Mouse (Mus musculus) liver, embryonic 14.5 days (tissue): ENCODE measurements around the gene Zdhhc7. TPM values are rescaled to one million over a fixed set of nuclear protein-coding genes. Genes with fewer than 3 reads are reported as not detected.

Source experiments
- ATAC-seq: fragments of 200-750 bp; cut with Nextera tagmentation; 2 replicates; pipeline ENCODE4 v1.8.0; 2017; ENCODE audit warnings: moderate number of reproducible peaks, mild to moderate bottlenecking, moderate library complexity; ENCODE audit not compliant: insufficient read depth
- DNase-seq, 3 experiments: peaks; one replicate each; pipeline ENCODE4 v3.0.0-alpha.2; 2012 to 2013; ENCODE audit warnings: low read depth in 3 of 3, low spot score in 3 of 3
- H3K27ac ChIP-seq: fragments of 300-500 bp; sonication (generic); 2 replicates; pipeline ENCODE4 v1.5.1; 2014; ENCODE audit warnings: moderate library complexity, mild to moderate bottlenecking, control low read depth, inconsistent platforms
- H3K27me3 ChIP-seq: fragments of 300-500 bp; sonication (generic); 2 replicates; pipeline ENCODE4 v1.6.1; 2014; ENCODE audit warnings: mild to moderate bottlenecking, low read length, moderate library complexity; ENCODE audit not compliant: control insufficient read depth, insufficient read depth
- H3K36me3 ChIP-seq: fragments of 300-500 bp; sonication (generic); replicated peaks from 2 replicates; pipeline ENCODE4 v1.6.1; 2014; ENCODE audit warnings: low read depth; ENCODE audit not compliant: control insufficient read depth, insufficient read depth
- H3K4me1 ChIP-seq, 2 experiments: fragments of 200-500 bp in 1 of 2; fragments of 300-500 bp in 1 of 2; sonication (generic) in 1 of 2; replicated peaks; 2 replicates each; pipeline ENCODE4 v1.6.1; 2012 to 2014; ENCODE audit warnings: antibody characterized with exemption in 1 of 2, inconsistent platforms in 1 of 2, low read length in 1 of 2; ENCODE audit not compliant: control insufficient read depth in 2 of 2, insufficient read depth in 2 of 2
- H3K4me2 ChIP-seq: fragments of 300-500 bp; sonication (generic); 2 replicates; pipeline ENCODE4 v1.6.1; 2014; ENCODE audit warnings: low read depth, mild to moderate bottlenecking, control low read depth, moderate library complexity
- H3K4me3 ChIP-seq, 2 experiments: fragments of 200-500 bp in 1 of 2; fragments of 300-500 bp in 1 of 2; sonication (generic) in 1 of 2; 2 replicates each; pipeline ENCODE4 v1.5.1; 2012 to 2014; ENCODE audit warnings: low read depth in 2 of 2, low read length in 2 of 2, mild to moderate bottlenecking in 2 of 2, control low read depth in 1 of 2, inconsistent platforms in 1 of 2, moderate library complexity in 1 of 2; ENCODE audit not compliant: insufficient read depth in 1 of 2
- H3K9ac ChIP-seq: fragments of 300-500 bp; sonication (generic); replicated peaks from 2 replicates; pipeline ENCODE4 v1.6.1; 2014; ENCODE audit warnings: mild to moderate bottlenecking, control low read depth, moderate library complexity
- H3K9me3 ChIP-seq: fragments of 300-500 bp; sonication (generic); 2 replicates; pipeline ENCODE4 v1.6.1; 2016; ENCODE audit warnings: low read length, mixed read lengths; ENCODE audit not compliant: control insufficient read depth
- CTCF ChIP-seq: IDR thresholded peaks from 2 replicates; pipeline ENCODE4 v1.5.1; 2016; ENCODE audit warnings: antibody characterized with exemption, low read depth, control low read depth
- EP300 ChIP-seq: IDR thresholded peaks from 2 replicates; pipeline ENCODE4 v1.6.1; 2016; ENCODE audit warnings: antibody characterized with exemption, low read depth
- WGBS: fragments of 180-500 bp; shearing (Covaris S2); extraction: QIAGEN DNeasy Blood & Tissue Kit; methylation state at CpG from one replicate; pipeline ENCODE4 v1.1.7; 2014; ENCODE audit not compliant: insufficient replicate concordance; 5-methylcytosine and 5-hydroxymethylcytosine counted together
- polyA plus RNA-seq, 2 experiments: library from polyadenylated mRNA; depleted of rRNA in 1 of 2; stranded (reverse) in 1 of 2; unstranded in 1 of 2; fragments of >200 nt; fragmentation: Nextera tagmentation in 1 of 2; extraction: Ambion mirVana in 1 of 2; gene quantifications; 2 replicates each; pipeline versions ENCODE4 v1.2.1 to v1.2.3; 2012 to 2014

Gene Zdhhc7
- polyA plus RNA-seq, 2 experiments = 9.2 to 12.2 TPM

DNA sequence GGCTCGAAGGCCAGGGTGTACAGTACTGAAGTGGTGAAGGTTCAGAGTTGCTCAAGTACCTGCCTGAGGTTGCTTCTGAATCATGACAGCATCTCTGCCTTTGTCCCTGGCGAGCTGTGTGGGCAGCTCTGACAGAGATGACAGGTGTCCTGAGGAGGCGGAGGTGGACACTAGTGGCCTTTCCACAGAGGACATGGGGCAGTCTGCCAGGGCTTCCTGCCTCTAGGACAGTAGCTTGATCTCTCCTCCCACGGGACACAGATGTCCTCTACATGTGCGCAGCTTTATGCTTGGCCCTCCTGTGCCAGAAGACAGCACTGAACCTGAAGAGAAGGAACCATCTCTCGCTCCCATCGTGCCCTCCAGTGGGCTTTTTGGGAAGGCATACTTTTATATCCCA is 31.9 kb upstream of the Zdhhc7 start:
- TF ChIP-seq EP300 = no peak
- Histone ChIP-seq H3K4me3 (no peak overlapping the region), H3K9ac (no peak overlapping the region), H3K4me1 (no peaks in the 10 kb centered on the region), H3K27ac (no peak overlapping the region), H3K27me3 (no peaks in the 10 kb centered on the region), H3K36me3 (no peaks in the 10 kb centered on the region), H3K9me3 (no peaks in the 10 kb centered on the region), H3K4me2 (no peak overlapping the region)
- DNase-seq = no peak
- WGBS = 60% methylated on average over 7 of the region's 7 CpGs
- no peak for ATAC-seq

DNA sequence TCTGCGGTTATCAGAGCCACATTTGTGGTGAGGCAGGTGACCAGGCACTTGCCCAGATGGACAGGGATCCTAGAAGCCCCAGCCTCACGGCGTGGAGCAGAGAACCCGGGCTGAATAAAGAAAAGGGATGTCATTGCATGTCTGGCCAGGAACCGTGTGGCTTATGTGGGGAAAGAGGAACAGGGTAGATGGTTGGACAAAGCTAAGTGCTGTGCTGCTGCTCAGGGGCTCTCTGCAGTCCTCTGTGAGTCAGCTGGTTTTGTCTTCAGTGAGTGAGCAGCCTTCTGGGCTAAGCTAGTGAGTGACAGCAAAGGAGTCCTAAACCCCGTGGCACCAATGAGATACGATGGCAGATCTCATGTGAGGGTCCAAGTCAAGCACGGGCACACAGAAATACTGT is 29.9 kb upstream of the Zdhhc7 start:
- no peak for DNase-seq
- H3K4me3 ChIP-seq = no peak overlapping the region
- no peak overlapping the region for H3K27ac ChIP-seq
- 23% methylated on average over 8 of the region's 8 CpGs for WGBS
- no peak overlapping the region for H3K9ac ChIP-seq
- H3K36me3 ChIP-seq = no peaks in the 10 kb centered on the region
- no peaks in the 10 kb centered on the region for H3K9me3 ChIP-seq
- TF ChIP-seq EP300 (no peak), CTCF (no peak)
- no peaks in the 10 kb centered on the region for H3K4me1 ChIP-seq
- no peak overlapping the region for H3K4me2 ChIP-seq
- H3K27me3 ChIP-seq = no peaks in the 10 kb centered on the region; the same call in 1 of the 2 replicates
- no peak for ATAC-seq

DNA sequence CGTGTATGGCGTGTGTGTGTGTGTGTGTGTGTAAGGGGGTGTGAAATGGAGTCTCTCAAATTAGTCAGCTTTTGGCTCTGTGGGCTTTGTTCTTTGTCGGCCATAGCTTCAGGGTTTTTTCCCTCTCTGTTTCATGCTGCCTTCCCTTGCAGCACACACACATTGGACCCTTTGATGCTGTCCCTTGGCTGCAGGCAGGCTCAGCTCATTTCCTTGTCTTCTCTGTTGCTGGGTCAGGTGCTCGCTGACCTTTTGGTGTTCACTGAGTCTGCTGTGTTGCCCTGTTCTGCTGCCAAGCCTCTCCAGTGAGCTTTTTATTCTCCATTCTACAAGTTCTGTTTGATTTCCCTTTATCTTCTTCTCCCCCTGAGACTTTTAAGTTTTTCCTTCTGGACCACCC is 28.3 kb upstream of the Zdhhc7 start:
- WGBS = 67% methylated on average over 4 of the region's 4 CpGs
- TF ChIP-seq EP300 (no peak), CTCF (no peak)
- no peaks in the 10 kb centered on the region for H3K4me1 ChIP-seq
- no peaks in the 10 kb centered on the region for H3K36me3 ChIP-seq
- ATAC-seq (no peak), DNase-seq (no peak)
- H3K27me3 ChIP-seq = no peaks in the 10 kb centered on the region; the same call in 1 of the 2 replicates
- no peak overlapping the region for H3K4me3 ChIP-seq
- no peak overlapping the region for H3K27ac ChIP-seq
- no peaks in the 10 kb centered on the region for H3K9me3 ChIP-seq
- no peak overlapping the region for H3K4me2 ChIP-seq
- H3K9ac ChIP-seq = no peak overlapping the region

DNA sequence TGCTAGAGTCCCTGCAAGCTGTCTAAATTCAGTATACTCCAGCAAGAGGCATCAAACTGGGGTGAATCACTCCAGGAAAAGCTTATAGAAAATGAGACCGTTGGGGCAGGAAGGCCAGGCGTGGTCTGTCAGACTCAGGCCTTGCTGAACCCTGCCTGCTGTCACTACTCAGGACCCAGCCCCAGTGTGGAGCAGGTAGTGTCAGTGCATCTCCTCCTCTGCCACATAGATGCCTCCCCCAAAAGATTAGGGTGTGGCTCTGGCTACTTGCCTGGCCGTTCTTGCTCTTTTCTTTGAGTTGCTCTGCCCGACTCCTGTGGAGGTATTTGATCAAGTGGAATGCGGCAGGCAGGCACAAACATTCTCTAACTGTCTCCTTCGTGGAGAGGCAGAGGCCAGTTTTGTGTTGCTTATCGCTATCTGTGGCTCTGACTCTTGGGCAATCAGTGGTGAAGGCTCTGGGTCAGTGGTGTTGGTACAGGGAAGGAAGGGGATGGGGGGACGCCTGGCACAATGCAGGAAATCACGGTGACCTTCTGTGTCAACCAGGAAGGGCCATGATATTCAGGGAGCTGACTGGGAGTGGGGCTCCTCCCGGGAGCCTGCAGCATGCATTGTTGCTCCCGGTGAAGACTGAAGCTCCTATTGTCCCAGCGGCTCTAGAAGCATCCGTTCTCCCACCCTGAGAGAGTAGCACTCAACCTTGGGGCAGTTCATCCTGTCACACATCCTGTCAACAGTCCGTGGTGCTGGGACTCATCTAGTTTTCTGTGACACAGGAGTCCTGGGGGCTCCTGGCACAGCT is 25.3 kb upstream of the Zdhhc7 start:
- no peak for TF ChIP-seq CTCF
- no peak for TF ChIP-seq EP300
- H3K4me3 ChIP-seq = no peak overlapping the region
- 17% methylated on average over 14 of the region's 14 CpGs for WGBS
- no peak overlapping the region for H3K27ac ChIP-seq
- H3K36me3 ChIP-seq = no peaks in the 10 kb centered on the region
- peaks cover 3% of the 10 kb centered on the region; the same call in 1 of the 2 replicates for H3K27me3 ChIP-seq
- H3K4me1 ChIP-seq = no peaks in the 10 kb centered on the region; a peak in 1 of 4 replicates
- no peak for DNase-seq
- peak; percentile 43; the same call in 1 of the 2 replicates for ATAC-seq
- no peak overlapping the region for H3K9ac ChIP-seq
- no peaks in the 10 kb centered on the region for H3K9me3 ChIP-seq
- H3K4me2 ChIP-seq = no peak overlapping the region

DNA sequence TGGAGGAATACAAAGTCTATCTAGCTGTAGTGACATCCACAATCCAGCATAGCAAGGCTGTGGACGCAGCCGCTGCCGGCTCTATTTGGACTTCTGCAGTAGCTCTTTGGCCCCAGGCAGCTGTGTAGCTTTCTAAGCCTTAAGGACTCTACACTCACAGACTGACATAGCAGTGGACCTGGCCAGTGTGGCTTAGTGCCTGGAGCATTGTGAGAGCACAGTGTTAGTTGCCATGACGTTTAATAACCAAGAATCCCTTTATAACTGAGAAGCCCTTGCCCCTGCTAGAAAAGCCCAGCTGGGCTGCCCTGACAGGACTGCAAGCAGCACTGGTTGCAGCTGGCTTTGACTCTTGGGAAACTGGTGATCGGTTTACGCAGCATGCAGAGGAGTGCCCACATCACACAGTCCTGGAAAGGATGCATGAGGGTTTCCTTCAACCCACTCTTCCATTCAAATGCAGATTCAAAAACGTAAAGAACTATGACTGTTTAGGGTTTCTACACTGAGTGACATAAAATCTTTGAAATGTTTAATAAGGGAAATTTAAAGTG is 23.6 kb upstream of the Zdhhc7 start:
- Histone ChIP-seq H3K4me3 (no peak overlapping the region), H3K9me3 (no peaks in the 10 kb centered on the region), H3K36me3 (no peaks in the 10 kb centered on the region), H3K4me2 (no peak overlapping the region), H3K27me3 (peaks cover 3% of the 10 kb centered on the region; the same call in 1 of the 2 replicates), H3K27ac (no peak overlapping the region), H3K4me1 (no peaks in the 10 kb centered on the region; a peak in 1 of 4 replicates), H3K9ac (no peak overlapping the region)
- no peak for DNase-seq
- 59% methylated on average over 7 of the region's 7 CpGs for WGBS
- TF ChIP-seq EP300 (no peak), CTCF (no peak)
- ATAC-seq = no peak
